Mouse (Mus musculus) c-Kit-negative CD71-positive TER-119-positive erythroid progenitor cells, embryonic 14.5 days (primary cell): ENCODE data around the gene Selenos.
A peak's percentile ranks its signal among the peaks of the same experiment; 100 is the strongest.
"Not testable (repeated sequence)": the region's sequence is repeated elsewhere in the genome, so short reads cannot be mapped to it uniquely, and the experiment has no call there.

Experiments
- DNase-seq: peaks from one replicate; pipeline ENCODE4 v3.0.0-alpha.2; 2013; ENCODE audit warnings: low read depth, low spot score

The Selenos gene

DNA sequence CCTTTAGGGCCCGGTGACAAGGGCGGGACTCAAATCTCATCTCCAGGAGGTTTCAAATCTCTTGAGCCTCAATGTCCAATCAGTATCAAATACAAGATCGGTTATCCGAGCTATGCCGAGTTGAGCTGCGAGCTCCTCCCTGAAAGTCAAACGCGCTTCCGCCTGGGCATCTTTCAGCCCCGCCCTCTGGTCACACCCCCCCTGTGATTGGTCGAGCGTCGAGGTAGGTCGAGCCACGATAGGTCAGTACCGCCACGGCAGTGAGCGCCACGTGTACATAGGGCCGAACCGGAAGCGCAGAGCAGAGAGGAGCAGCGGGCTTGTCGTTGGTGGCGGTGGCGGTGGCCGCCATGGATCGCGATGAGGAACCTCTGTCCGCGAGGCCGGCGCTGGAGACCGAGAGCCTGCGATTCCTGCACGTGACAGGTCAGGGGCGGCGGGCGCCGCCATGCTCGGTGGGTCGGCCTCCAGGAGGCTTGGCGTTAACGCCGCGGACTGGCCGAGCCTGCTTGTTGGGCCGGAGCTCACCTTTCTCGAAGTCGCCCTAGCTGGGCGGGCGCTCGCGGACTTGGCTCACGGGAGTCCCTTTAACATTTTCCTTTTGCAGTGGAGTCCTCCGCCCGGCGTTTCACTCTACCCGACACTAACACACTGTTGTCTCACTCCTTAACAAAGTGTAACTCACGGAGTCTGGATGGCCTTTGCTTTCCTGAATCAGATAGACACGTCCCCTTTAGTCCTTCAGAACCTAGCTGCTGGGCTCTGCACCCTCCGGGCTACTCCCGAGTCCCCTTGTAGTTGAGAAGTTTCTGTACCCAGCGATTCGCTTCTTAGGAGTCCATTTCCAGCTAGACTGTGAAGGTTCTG lies at the start of gene Selenos:
Selenos (plus strand) TSS at position 286 of the 867 bp plus-strand sequence.
- DNase-seq: peak; percentile 92

DNA sequence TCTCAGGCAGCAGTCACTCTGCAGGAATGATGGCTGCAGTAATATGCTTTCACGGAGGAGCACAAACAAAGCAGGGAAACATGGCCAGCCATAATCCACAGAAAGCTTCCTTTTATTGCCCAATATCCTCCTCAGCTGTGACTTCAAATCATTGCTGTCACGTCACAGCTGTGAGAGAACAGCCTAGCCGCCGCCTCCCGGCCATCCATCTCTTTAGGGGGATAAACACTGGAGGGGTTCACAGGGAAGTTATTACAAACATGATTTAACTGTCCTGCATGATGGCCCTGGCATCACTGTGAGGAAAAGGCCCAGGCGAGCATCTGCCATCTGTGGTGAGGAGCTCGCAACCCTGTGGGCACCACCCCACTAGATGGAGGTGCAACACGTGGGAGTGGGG lies 42.6 kb upstream of the Selenos start:
- DNase-seq: no peak

- no peak for DNase-seq
These were observed 41.2 kb upstream of the Selenos start for GRCm38 (mm10) chr7:66038261-66038660.

GRCm38 (mm10) chr7:66038730-66039129 lies 40.7 kb upstream of the Selenos start:
- DNase-seq: no peak

- no peak for DNase-seq
These were observed 39.2 kb upstream of the Selenos start for GRCm38 (mm10) chr7:66040026-66040814.

GRCm38 (mm10) chr7:66043552-66044459 lies 35.6 kb upstream of the Selenos start, which contains the start of gene Gm45213:
Gm45213 (plus strand) TSS chr7:66043602.
- DNase-seq: no peak

- no peak for DNase-seq
These were observed 34.8 kb upstream of the Selenos start for GRCm38 (mm10) chr7:66044617-66045016.

DNA sequence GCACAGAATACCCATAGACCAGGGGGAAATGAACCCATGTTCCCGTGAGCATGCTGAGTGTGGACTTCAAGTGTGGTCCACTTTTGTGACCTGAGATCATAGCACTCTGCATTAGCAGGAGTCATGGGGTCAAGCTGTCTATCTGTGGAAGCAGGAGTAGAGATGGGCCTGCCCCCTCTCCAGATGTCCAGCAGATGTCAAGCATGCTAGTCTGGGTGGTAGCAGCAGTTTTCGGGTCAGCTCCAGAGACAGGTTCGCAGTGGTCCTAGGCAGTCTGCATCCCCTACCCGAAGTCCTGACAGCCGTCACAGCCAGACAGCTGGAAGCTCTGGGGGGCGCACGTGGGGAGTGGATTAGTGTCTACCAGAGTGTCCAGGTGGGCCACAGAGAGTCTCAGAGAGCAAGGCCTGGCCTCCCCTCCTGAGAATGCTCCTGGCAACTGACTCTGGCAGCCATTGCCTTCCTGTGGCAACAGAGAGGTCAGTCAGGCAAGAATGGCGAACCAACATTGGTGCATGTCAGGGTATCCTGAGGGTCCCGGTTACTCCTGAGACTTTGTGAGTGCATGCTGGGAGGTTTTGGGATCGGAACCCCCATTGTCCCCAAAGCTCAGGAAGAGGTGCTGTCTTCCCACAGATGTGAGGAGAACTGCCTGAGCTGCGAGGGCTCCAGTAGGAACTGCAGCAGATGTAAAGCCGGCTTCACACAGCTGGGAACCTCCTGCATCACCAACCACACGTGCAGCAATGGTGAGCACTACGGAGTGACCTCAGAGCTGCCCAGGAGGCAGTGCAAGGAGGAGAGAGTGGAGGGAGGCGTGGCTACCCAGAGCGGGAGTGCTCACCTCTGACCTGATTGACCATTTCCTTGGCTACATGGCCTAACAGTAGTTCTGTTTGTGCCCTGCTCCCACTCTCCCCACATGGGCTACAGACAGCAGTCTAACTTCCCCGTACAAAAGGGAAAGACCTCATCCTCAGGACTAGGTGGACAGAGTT lies 32.2 kb upstream of the Selenos start:
- no peak for DNase-seq

- no peak for DNase-seq
These were observed 31.5 kb upstream of the Selenos start for GRCm38 (mm10) chr7:66047975-66048374.

- no peak for DNase-seq
These were observed 30.8 kb upstream of the Selenos start for GRCm38 (mm10) chr7:66048446-66049230.

DNA sequence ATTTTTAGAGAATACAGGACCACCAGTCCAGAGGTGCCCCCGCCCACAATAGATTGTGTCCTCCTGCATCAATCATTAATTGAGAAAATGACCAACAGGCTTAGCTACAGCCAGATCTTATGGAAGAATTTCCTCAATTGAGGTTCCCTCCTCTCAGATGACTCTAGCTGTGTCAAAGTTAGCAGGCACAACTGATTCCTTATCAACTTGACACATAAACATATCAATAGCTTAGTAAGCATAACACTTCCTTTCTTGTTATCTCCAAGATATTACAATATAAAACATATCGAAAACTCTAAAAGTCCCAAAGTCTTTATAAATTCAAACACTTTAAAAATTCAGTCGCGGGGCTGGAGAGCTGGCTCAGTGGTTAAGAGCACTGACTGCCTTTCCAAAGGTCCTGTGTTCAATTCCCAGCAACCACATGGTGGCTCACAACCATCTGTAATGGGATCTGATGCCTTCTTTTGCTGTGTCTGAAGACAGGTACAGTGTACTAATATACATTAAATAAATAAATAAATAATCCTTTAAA lies 25.4 kb upstream of the Selenos start:
- no peak for DNase-seq

GRCm38 (mm10) chr7:66055356-66055755 lies 24.1 kb upstream of the Selenos start:
- DNase-seq: not testable (repeated sequence)

- DNase-seq: no peak
These were observed 20.7 kb upstream of the Selenos start, which contains the start of gene Snrpa1 for GRCm38 (mm10) chr7:66058703-66059102. Snrpa1 (plus strand) TSS chr7:66059003.

DNA sequence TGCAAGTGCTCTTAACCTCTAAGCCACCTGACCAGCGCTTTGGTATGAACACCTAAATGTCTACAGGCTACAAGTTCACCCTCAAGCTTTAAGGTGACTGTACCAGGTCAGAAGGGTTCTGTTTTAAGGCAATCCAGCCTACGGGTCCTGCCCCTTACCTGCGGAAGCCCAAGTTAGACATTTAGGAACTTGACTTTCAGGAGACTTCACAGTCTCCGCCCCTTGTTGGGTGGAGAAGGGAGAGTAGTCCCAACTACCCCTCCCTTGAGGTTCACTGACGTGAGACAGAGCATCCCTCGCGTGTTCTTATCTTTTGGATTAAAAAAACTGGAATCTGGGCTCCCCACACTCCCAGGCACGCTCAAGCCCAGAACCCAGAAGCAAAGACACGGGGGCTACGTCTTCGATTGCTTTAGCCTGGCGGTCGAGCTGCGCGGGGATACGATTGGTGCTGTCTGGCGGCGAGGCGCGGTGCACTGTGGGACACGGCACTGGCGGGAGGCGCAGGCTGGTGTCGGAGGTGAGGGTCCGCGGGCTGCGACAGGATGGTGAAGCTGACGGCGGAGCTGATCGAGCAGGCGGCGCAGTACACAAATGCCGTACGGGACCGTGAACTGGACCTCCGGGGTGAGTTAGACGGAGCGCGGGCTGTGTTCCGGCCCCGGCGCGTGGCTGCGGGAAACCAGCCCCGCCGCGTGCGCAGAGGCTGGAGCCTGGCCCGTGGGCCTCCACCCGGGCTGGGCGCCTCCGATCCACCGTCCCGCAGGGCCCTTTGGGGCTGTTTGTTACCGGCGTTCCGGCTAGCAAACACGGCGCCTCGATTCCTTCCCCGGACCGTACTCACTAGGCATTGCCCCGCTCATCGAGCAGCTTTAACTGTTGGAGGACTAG lies 19.1 kb upstream of the Selenos start:
- DNase-seq: peak; percentile 61

GRCm38 (mm10) chr7:66061057-66061456 lies 18.4 kb upstream of the Selenos start:
- DNase-seq: no peak

GRCm38 (mm10) chr7:66076411-66076810 lies 3.0 kb upstream of the Selenos start:
- DNase-seq: no peak

GRCm38 (mm10) chr7:66080231-66080613 lies 773 bp downstream of the Selenos start:
- no peak for DNase-seq

GRCm38 (mm10) chr7:66083757-66084156 lies 4.3 kb downstream of the Selenos start:
- no peak for DNase-seq
